ENCODE assay signal across 22 mouse cellular contexts in the genomic region with DNA sequence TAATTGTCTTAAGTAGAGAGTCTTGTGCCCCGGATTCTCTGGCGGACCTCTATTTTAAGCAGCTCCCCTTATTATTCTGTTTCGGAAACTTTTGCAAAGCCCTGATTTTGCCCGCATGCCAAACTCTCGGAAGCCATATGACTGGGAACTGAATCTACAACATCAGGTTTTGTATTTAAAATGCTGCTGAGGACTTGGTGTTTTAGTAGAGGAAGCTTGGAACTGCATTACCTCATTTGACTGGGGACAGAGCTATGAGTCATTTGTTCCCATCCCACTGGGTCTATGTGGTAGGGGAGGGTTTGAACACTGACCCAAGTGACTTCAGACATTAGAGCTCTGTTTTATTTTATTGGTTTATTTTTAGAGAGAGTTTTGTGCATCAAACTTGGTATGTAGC. TPM values are rescaled to one million over a fixed set of nuclear protein-coding genes. Genes with fewer than 3 reads are reported as not detected.
DNase-seq lines count a peak whose midpoint lies in the region; ATAC-seq and TF ChIP-seq lines count a peak whose summit lies in the region.
"Had no signal": no experiment of that assay in that cellular context is flagged by ENCODE, and none has a peak within 500 bp of the region (broad histone marks: within the 10 kb centered on the region; RNA-seq: fewer than 3 reads in every experiment).

No protein-coding gene starts in this region.

- H3K27ac ChIP-seq in layer of hippocampus, adult 2 months, result no peak overlapping the region
- H3K27ac ChIP-seq: heart, embryonic 15.5 days; hindbrain, embryonic 12.5 days; liver, embryonic 13.5 days; midbrain, embryonic 15.5 days had no signal

- no peak for DNase-seq in frontal cortex, postnatal 25 days (ENCODE audit: low spot score in 2 of 2)
- DNase-seq in layer of hippocampus, adult 9-10 months (ENCODE audit: low spot score), result peak; percentile 21
- DNase-seq in layer of hippocampus, adult 2 months (ENCODE audit: low spot score in 2 of 2), result no peak
- DNase-seq in right cerebral cortex, postnatal 10 days (ENCODE audit: low spot score in 2 of 2), result peak; percentile 43 to 48
- no peak for DNase-seq in right cerebral cortex, postnatal 4 days
- no peak for DNase-seq in cerebellum, adult 9-10 months
- DNase-seq: adrenal gland, postnatal 10 days; cerebellum, adult 18-20 months; forebrain, postnatal 0 days; gastrocnemius, postnatal 10 days; kidney, adult 9 months; kidney, postnatal 4 days; liver, embryonic 13.5 days; retina, postnatal 1 day had no signal

- no peak overlapping the region for H3K4me3 ChIP-seq in layer of hippocampus, adult 2 months
- H3K4me3 ChIP-seq: heart, embryonic 15.5 days; hindbrain, embryonic 12.5 days; liver, embryonic 13.5 days; megakaryocyte, embryonic 14.5 days; midbrain, embryonic 15.5 days had no signal

- peak; percentile 90 for ATAC-seq in frontal cortex, adult (ENCODE audit: low TSS enrichment)
- no peak for ATAC-seq in erythroblast, adult 5-6 weeks (replicated peaks; ENCODE audit: low FRiP score, poor library complexity, severe bottlenecking)
- ATAC-seq: forebrain, postnatal 0 days; inflammation-experienced regulatory T-cells, adult 6 months; midbrain, embryonic 15.5 days had no signal

- TF ChIP-seq CTCF in layer of hippocampus, adult 2 months (conservative IDR thresholded peaks at IDR 0.05), result no peak

RNA-seq across cellular contexts. Expression of gene Gm10234, which starts 38.2 kb away (rescaled TPM):
- total RNA-seq in layer of hippocampus, adult 2 months (2021), result not detected
- total RNA-seq in erythroblast, adult 5-6 weeks (2015; ENCODE audit: low replicate concordance), result not detected in 2 replicates
- not detected in 2 replicates for total RNA-seq in erythroblast, adult 5-6 weeks (2017; ENCODE audit: low replicate concordance)
- total RNA-seq: adrenal gland, postnatal 10 days; forebrain, postnatal 0 days; gastrocnemius, postnatal 10 days; left cerebral cortex, postnatal 10 days had no signal

Comparison
In these comparisons a context has a peak if more than half of its experiments do, and no peak if none do; other contexts are left out.
1. DNase-seq: peak in layer of hippocampus, adult 9-10 months (single experiment) and right cerebral cortex, postnatal 10 days (2 of 2); none in frontal cortex, postnatal 25 days (0 of 2), layer of hippocampus, adult 2 months (0 of 2), right cerebral cortex, postnatal 4 days (single experiment) and cerebellum, adult 9-10 months (single experiment).